Mouse (Mus musculus): ENCODE results near the gene Slc16a2. TPM values are rescaled to one million over a fixed set of nuclear protein-coding genes. Genes with fewer than 3 reads are reported as not detected.

Gene Slc16a2
- polyA plus RNA-seq, 1 experiment from 2014 or later = 19.9 TPM

GRCm38 (mm10) chrX:103746197-103746596, 75.6 kb downstream of the Slc16a2 start:
- 91% methylated on average over 1 of the region's 1 CpGs for WGBS
- no peak overlapping the region for H3K4me3 ChIP-seq (ENCODE audit: low read length)

DNA sequence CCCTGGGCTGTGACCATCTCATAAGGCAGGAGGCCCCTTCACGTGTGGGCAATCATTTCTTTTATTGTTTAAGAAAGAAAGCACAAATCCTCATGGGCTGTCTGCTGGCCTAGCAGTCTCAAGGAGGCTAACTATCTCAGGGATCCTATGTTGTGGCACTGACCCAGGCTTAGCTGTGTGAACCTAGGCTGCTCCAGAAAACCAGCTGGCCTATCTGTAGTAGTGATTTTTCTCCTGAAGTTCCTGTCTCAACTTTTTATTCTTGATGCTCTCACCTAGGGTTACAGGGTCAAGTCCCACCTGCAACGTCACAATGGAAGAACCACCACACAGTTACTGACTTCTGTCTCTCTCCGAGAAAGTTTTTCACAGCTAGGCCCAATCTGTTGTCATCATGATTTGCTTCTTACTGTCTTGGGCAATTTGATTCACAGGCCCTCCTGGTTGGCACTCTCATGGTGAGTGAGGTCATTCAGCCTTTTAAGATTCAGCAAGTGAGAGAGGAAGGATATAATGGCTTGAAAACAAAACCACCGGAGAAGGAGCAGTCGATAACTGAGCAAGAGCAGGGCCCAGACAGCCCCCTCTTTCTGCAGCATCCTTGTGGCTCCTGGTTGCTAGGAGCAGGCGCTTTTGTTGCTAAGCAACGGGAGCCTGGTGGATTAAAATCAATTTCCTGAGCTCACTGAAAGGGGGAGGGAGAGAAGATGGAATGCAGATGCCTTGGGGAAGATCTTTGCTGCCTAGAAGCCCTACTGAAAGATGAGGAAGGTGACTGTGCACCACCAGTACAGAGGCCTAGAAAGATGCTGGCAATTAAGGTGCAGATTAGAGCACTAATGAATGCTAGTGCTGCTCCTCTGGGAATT, 77.4 kb downstream of the Slc16a2 start:
- ATAC-seq (replicated peaks; ENCODE audit: extremely low read depth, insufficient read depth, low FRiP score) = no peak
- Histone ChIP-seq H3K9ac (ENCODE audit: low read length) (no peak overlapping the region), H3K9me3 (replicated peaks; ENCODE audit: control insufficient read depth, low read length) (no peaks in the 10 kb centered on the region), H3K27me3 (ENCODE audit: control insufficient read depth, insufficient read depth, low read length) (peaks cover 51% of the 10 kb centered on the region), H3K4me2 (ENCODE audit: low read depth, low read length) (no peak overlapping the region), H3K4me3 (ENCODE audit: low read length) (no peak overlapping the region), H3K36me3 (ENCODE audit: control insufficient read depth, insufficient read depth) (no peaks in the 10 kb centered on the region), H3K4me1 (ENCODE audit: control insufficient read depth, insufficient read depth, low read length) (peaks cover 3% of the 10 kb centered on the region), H3K27ac (ENCODE audit: low read length) (no peak overlapping the region)
- 58% methylated on average over 7 of the region's 7 CpGs for WGBS

More at GRCm38 (mm10) chrX:103746197-103746596, 75.6 kb downstream of the Slc16a2 start:
- no peak overlapping the region for H3K9ac ChIP-seq (ENCODE audit: low read length)
- H3K4me2 ChIP-seq (ENCODE audit: low read depth, low read length) = no peak overlapping the region
- H3K36me3 ChIP-seq (ENCODE audit: control insufficient read depth, insufficient read depth) = no peaks in the 10 kb centered on the region
- H3K27me3 ChIP-seq (ENCODE audit: control insufficient read depth, insufficient read depth, low read length) = peaks cover 37% of the 10 kb centered on the region
- no peak for ATAC-seq (replicated peaks; ENCODE audit: extremely low read depth, insufficient read depth, low FRiP score)
- H3K27ac ChIP-seq (ENCODE audit: low read length) = no peak overlapping the region
- H3K9me3 ChIP-seq (replicated peaks; ENCODE audit: control insufficient read depth, low read length) = no peaks in the 10 kb centered on the region
- H3K4me1 ChIP-seq (ENCODE audit: control insufficient read depth, insufficient read depth, low read length) = peaks cover 3% of the 10 kb centered on the region

DNA sequence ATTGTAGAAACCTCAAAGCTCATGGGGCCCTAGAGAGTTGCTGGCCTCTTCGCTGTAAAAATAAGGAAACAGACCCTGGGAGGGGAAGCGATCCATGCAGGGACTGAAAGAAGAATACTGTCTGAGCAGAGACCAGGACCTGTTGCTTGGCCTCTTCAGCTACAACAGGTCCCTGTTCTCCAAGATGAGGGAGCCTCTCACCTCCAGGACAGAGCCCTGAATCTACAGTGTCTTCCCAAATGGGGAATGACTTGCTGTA, 79.8 kb downstream of the Slc16a2 start:
- H3K9ac ChIP-seq (ENCODE audit: low read length) = no peak overlapping the region
- no peaks in the 10 kb centered on the region for H3K36me3 ChIP-seq (ENCODE audit: control insufficient read depth, insufficient read depth)
- H3K27me3 ChIP-seq (ENCODE audit: control insufficient read depth, insufficient read depth, low read length) = peaks cover 57% of the 10 kb centered on the region
- no peak for ATAC-seq (replicated peaks; ENCODE audit: extremely low read depth, insufficient read depth, low FRiP score)
- H3K4me3 ChIP-seq (ENCODE audit: low read length) = no peak overlapping the region
- 49% methylated on average over 2 of the region's 2 CpGs for WGBS
- peak overlapping the region; percentile 68 for H3K27ac ChIP-seq (ENCODE audit: low read length)
- no peaks in the 10 kb centered on the region for H3K9me3 ChIP-seq (replicated peaks; ENCODE audit: control insufficient read depth, low read length)
- H3K4me2 ChIP-seq (ENCODE audit: low read depth, low read length) = no peak overlapping the region
- peaks cover 3% of the 10 kb centered on the region for H3K4me1 ChIP-seq (ENCODE audit: control insufficient read depth, insufficient read depth, low read length)

GRCm38 (mm10) chrX:103741215-103742056, 80.3 kb downstream of the Slc16a2 start:
- 40% methylated on average over 12 of the region's 13 CpGs for WGBS
- ATAC-seq (replicated peaks; ENCODE audit: extremely low read depth, insufficient read depth, low FRiP score) = peak; percentile 65
- Histone ChIP-seq H3K36me3 (ENCODE audit: control insufficient read depth, insufficient read depth) (no peaks in the 10 kb centered on the region), H3K9ac (ENCODE audit: low read length) (no peak overlapping the region), H3K27ac (ENCODE audit: low read length) (peak overlapping the region; percentile 68), H3K4me1 (ENCODE audit: control insufficient read depth, insufficient read depth, low read length) (peaks cover 3% of the 10 kb centered on the region), H3K9me3 (replicated peaks; ENCODE audit: control insufficient read depth, low read length) (no peaks in the 10 kb centered on the region), H3K4me3 (ENCODE audit: low read length) (no peak overlapping the region), H3K4me2 (ENCODE audit: low read depth, low read length) (no peak overlapping the region), H3K27me3 (ENCODE audit: control insufficient read depth, insufficient read depth, low read length) (peaks cover 55% of the 10 kb centered on the region)

GRCm38 (mm10) chrX:103734041-103734625, 87.7 kb downstream of the Slc16a2 start:
- 62% methylated on average over 7 of the region's 7 CpGs for WGBS
- ATAC-seq (replicated peaks; ENCODE audit: extremely low read depth, insufficient read depth, low FRiP score) = no peak
- no peak overlapping the region for H3K27ac ChIP-seq (ENCODE audit: low read length)
- H3K4me1 ChIP-seq (ENCODE audit: control insufficient read depth, insufficient read depth, low read length) = no peaks in the 10 kb centered on the region
- H3K4me3 ChIP-seq (ENCODE audit: low read length) = no peak overlapping the region
- H3K4me2 ChIP-seq (ENCODE audit: low read depth, low read length) = no peak overlapping the region
- no peaks in the 10 kb centered on the region for H3K9me3 ChIP-seq (replicated peaks; ENCODE audit: control insufficient read depth, low read length)
- H3K9ac ChIP-seq (ENCODE audit: low read length) = no peak overlapping the region
- H3K36me3 ChIP-seq (ENCODE audit: control insufficient read depth, insufficient read depth) = no peaks in the 10 kb centered on the region
- H3K27me3 ChIP-seq (ENCODE audit: control insufficient read depth, insufficient read depth, low read length) = peaks cover 49% of the 10 kb centered on the region

GRCm38 (mm10) chrX:103733091-103733490, 88.7 kb downstream of the Slc16a2 start:
- H3K4me3 ChIP-seq (ENCODE audit: low read length) = no peak overlapping the region

GRCm38 (mm10) chrX:103732033-103732703, 89.6 kb downstream of the Slc16a2 start:
- H3K9ac ChIP-seq (ENCODE audit: low read length) = no peak overlapping the region
- no peak overlapping the region for H3K27ac ChIP-seq (ENCODE audit: low read length)
- no peak for ATAC-seq (replicated peaks; ENCODE audit: extremely low read depth, insufficient read depth, low FRiP score)
- no peak overlapping the region for H3K4me3 ChIP-seq (ENCODE audit: low read length)
- H3K4me2 ChIP-seq (ENCODE audit: low read depth, low read length) = no peak overlapping the region
- no peaks in the 10 kb centered on the region for H3K4me1 ChIP-seq (ENCODE audit: control insufficient read depth, insufficient read depth, low read length)
- H3K9me3 ChIP-seq (replicated peaks; ENCODE audit: control insufficient read depth, low read length) = no peaks in the 10 kb centered on the region
- WGBS = 57% methylated on average over 4 of the region's 4 CpGs
- peaks cover 44% of the 10 kb centered on the region for H3K27me3 ChIP-seq (ENCODE audit: control insufficient read depth, insufficient read depth, low read length)
- H3K36me3 ChIP-seq (ENCODE audit: control insufficient read depth, insufficient read depth) = no peaks in the 10 kb centered on the region

More at GRCm38 (mm10) chrX:103733091-103733490, 88.7 kb downstream of the Slc16a2 start:
- no peaks in the 10 kb centered on the region for H3K4me1 ChIP-seq (ENCODE audit: control insufficient read depth, insufficient read depth, low read length)
- peaks cover 45% of the 10 kb centered on the region for H3K27me3 ChIP-seq (ENCODE audit: control insufficient read depth, insufficient read depth, low read length)
- H3K36me3 ChIP-seq (ENCODE audit: control insufficient read depth, insufficient read depth) = no peaks in the 10 kb centered on the region
- H3K27ac ChIP-seq (ENCODE audit: low read length) = no peak overlapping the region
- no peak for ATAC-seq (replicated peaks; ENCODE audit: extremely low read depth, insufficient read depth, low FRiP score)
- H3K4me2 ChIP-seq (ENCODE audit: low read depth, low read length) = no peak overlapping the region
- WGBS = 84% methylated on average over 4 of the region's 4 CpGs
- no peaks in the 10 kb centered on the region for H3K9me3 ChIP-seq (replicated peaks; ENCODE audit: control insufficient read depth, low read length)
- no peak overlapping the region for H3K9ac ChIP-seq (ENCODE audit: low read length)

- Histone ChIP-seq H3K27me3 (ENCODE audit: control insufficient read depth, insufficient read depth, low read length) (peaks cover 40% of the 10 kb centered on the region), H3K36me3 (ENCODE audit: control insufficient read depth, insufficient read depth) (no peaks in the 10 kb centered on the region), H3K27ac (ENCODE audit: low read length) (no peak overlapping the region), H3K9ac (ENCODE audit: low read length) (no peak overlapping the region), H3K4me3 (ENCODE audit: low read length) (no peak overlapping the region), H3K4me2 (ENCODE audit: low read depth, low read length) (no peak overlapping the region), H3K9me3 (replicated peaks; ENCODE audit: control insufficient read depth, low read length) (no peaks in the 10 kb centered on the region), H3K4me1 (ENCODE audit: control insufficient read depth, insufficient read depth, low read length) (no peaks in the 10 kb centered on the region)
- no peak for ATAC-seq (replicated peaks; ENCODE audit: extremely low read depth, insufficient read depth, low FRiP score)
- 63% methylated on average over 2 of the region's 2 CpGs for WGBS
Measured at GRCm38 (mm10) chrX:103722437-103722836, 99.3 kb downstream of the Slc16a2 start.
